Mouse (Mus musculus) central nervous system, embryonic 18 days (tissue): Measurements from ENCODE around the gene Lct. TPM values are rescaled to one million over a fixed set of nuclear protein-coding genes. Genes with fewer than 3 reads are reported as not detected.

Source experiments
- polyA plus RNA-seq: library from polyadenylated mRNA; depleted of rRNA; stranded (reverse); fragments of >200 nt; gene quantifications from 2 replicates; pipeline ENCODE4 v1.2.3, GENCODE M21; 2012; rRNA removed

The Lct gene
- 0.17 and 0.24 TPM in 2 replicates for polyA plus RNA-seq

GRCm38 (mm10) chr1:128328218-128328617, at the start of gene Lct:
Gene Lct, minus strand, starts transcription at chr1:128328318.

GRCm38 (mm10) chr1:128359554-128360376, 31.6 kb upstream of the Lct start, which contains the start of gene Mcm6:
Gene Mcm6, minus strand, starts transcription at chr1:128359664.

GRCm38 (mm10) chr1:128243627-128243995, 84.5 kb downstream of the Lct start, which contains the start of gene Ubxn4:
Gene Ubxn4, plus strand, starts transcription at chr1:128243964.

Other genes with a start within 250 kb of the Lct start
- 5.9 and 6.5 TPM in 2 replicates for gene Zranb3, start 225.3 kb downstream of the Lct start, polyA plus RNA-seq
- 110 TPM in 2 replicates for gene R3hdm1, start 225.0 kb downstream of the Lct start, polyA plus RNA-seq
- 50.8 and 53.5 TPM in 2 replicates for gene Ubxn4, start 84.4 kb downstream of the Lct start, polyA plus RNA-seq
- gene Mcm6, start 31.3 kb upstream of the Lct start, polyA plus RNA-seq = 37.0 and 43.1 TPM in 2 replicates
- gene Dars, start 89.0 kb upstream of the Lct start, polyA plus RNA-seq = 55.2 and 61.3 TPM in 2 replicates